Mouse (Mus musculus) Muller cell, postnatal 12 days (primary cell): ENCODE measurements around the gene Fdps.
"Not testable (repeated sequence)": the region's sequence is repeated elsewhere in the genome, so short reads cannot be mapped to it uniquely, and the experiment has no call there.

Experiments
- DNase-seq: peaks from one replicate; pipeline ENCODE4 v3.0.0-alpha.2; 2015; ENCODE audit errors: inconsistent ontology term

Gene Fdps

GRCm38 (mm10) chr3:89102495-89103290 lies 934 bp upstream of the Fdps start:
- no peak for DNase-seq

DNA sequence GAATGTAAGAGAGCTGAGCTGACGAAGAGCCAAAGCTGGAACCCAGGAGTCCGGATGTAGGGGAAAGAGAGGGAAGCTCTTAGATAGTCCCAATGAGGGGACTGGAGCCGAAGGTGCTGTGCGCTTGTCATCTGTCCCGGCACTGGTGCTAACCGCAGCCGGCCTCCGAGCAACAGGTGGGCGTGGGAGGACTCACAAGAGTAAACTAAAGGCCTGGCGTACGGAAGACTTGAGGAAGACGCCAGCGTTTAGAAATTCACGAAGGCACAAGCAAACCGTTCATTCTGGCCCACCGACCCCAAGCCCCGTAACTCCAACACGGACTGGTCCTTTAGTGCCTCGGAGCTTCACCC lies 324 bp downstream of the Fdps start:
- DNase-seq: no peak

DNA sequence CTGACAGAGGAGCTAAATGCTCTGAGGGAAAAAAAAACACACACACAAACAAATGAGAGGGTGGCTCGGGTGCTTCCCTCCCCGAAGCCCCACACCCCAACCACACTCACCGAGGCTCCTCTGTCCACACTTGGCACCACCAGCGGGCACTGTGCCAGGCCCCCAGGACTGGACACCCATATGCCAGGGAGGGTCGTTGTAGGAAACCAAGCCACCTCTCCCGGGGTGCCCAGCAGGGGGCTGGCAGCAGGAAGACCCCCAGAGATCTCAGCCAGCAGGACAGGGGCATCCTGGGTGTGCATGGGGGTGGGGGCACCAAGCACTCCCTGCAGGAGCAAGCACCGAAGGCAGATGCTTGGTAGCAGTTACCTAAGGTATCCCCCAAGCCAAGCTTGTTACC lies 948 bp downstream of the Fdps start, which contains the start of gene Gm43738:
Gm43738 (minus strand) TSS at position 289 of the 400 bp plus-strand sequence.
- DNase-seq: no peak

GRCm38 (mm10) chr3:89094021-89094420 lies 7.7 kb downstream of the Fdps start:
- no peak for DNase-seq

DNA sequence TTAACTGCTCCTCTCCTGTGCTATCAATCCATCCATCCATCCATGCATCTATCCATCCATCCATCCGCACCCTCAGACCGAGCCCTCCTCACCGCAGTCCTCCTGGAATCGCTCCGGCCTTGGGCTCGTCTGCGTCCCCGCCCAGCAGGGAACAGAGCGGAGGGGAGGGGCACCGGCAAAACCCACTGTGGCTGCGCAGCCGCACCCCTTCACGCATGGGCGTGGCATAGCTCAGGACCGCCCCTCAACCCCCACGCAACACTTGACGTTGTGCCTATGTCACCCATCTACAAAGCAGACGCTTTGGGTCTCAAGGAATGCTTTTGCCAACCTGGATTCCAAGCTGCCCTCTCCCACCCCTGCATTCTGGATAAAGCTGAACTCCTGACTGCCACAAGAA lies 8.6 kb downstream of the Fdps start, which contains the start of gene Rusc1:
Rusc1 (minus strand) TSS at position 137 of the 400 bp plus-strand sequence.
- peak; percentile 86 for DNase-seq

- no peak for DNase-seq
These were observed 9.2 kb downstream of the Fdps start for GRCm38 (mm10) chr3:89092509-89093090.

DNA sequence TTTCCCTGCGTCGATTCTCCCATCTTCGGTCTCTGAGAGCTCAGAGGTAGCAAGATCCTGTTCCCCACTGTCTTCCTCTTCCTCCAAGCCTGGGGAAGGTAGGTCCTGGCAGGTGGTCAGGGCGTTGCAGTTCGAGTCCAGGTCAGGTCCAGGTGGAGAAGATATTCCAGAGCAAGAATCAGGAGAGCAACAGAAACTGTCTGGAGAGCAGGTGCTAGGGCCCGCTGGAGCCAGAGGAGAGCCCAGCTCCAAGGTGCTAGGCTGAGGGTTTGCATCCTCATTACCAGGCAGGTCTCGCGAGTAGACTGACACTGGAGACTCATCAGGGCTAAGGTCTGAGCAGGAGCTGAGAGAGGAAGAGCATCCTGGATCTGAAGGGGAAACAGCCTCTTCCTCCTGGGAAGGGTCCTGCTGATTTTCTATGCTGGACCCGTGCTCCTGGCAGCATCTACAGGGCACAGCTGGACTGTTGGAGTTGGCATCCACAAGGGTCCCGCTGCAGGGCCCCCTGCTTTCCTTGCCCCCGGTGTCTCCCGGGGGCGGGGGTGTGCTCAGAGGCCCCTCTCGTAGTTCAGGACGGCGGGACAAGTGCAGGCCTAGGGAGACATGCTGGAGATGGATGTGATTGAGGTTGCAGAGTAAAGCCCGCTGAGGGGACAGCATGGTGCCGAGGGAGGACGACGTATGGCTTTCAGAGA lies 9.8 kb downstream of the Fdps start:
- no peak for DNase-seq

DNA sequence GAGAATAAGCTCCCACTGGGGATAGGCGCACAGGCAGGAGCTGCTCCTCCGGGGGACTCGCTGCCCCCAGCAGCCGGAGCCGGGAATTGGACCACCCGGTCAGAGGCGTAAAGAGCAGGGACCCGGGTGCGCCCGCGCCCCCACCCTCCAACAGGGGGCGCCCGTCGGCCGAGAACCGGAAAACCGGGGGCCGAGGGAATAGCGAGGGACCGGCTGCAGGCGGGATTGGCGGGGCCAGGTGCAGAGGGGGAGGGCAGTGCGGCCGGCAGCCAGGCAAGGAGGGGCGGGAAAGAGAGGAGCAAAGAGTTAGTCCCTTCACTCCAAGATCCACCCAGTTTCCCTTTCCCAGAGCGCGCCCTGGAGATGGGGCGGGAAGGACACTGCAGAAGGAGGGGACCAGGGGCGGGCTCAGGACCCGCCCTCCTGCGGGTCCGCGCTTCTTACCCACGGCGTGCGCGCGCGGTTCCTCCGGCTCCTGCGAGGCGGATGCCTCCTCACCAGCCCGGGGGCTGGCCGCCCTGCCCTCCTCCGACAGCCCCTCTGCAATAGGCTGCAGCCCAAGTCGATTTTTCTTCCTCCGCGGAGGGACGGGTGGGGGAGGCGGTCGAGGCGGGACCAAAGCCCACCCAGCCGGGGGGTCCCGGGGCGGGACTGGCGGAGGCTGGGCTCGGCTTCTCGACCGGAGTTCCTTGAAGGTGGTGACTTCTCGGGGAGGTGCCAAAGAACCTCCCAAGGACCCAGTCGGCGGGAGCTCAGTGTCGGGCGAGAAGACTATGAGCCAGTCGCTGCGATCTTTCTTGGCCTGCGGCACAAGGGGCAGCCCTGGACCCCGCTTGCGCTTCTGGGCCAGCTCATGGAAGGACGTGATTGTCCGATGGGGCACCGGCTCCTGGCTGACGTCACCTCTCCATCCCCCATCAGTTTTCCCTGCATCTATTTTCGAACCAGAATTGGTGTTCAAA lies 10.8 kb downstream of the Fdps start:
- peak; percentile 91 for DNase-seq

- peak; percentile 89 for DNase-seq
These were observed 11.7 kb downstream of the Fdps start for GRCm38 (mm10) chr3:89089882-89090591.

DNA sequence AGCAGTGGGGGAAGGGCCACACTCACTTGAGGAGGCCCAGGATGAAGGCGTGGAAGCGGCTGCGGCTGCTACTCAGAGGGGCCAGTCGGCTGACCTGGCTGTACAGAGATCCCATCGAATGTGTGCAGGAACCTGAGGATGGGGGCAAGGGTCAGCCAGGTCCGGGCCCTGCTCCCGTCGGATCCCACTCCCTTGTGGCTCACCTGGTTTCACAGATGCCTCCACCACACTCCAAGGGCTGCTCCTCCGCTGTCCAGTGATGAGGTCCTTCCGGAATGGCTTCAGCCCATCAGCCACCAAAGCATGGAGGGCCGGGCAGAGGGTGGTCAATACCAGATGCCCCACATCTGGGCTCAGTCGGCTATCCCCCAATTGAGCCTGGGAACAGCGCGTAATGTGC lies 12.8 kb downstream of the Fdps start:
- no peak for DNase-seq

DNA sequence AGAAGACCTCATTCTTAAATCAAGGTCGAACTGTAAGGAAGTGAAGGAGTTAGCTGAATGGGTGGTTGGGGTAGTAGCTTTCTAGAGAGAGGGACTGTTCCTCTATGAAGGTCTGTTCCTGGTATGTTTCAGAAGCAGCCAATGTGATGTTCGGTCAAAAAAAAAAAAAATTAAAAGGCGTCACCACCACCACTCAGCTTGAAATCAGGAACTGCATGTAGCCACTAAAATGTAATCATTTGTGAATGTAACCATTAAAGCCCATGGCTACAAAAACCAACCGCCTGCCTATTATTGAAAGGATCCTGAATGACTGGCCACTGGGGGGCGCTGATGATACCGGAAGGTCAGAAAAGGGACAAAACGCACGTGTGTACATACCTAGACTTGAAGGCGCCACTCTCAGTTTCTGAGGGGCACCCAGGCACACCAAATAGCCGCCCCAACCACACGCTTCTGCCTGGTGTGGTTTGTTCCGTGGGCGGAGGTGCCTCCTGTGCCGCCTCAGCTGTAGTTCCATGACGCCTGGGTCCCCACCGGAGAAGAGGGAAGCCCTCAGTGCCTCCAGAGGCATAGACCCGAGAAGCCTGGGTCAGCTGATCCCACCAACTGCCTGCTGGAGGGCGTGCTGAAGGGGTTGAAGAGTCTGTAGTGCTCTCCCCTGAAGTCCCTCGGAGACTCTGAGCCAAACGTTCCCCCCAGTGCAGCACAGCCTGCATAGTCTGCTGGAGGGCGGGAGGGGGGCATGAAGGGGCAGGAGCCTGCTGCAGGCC lies 14.2 kb downstream of the Fdps start:
- peak; percentile 51 for DNase-seq

GRCm38 (mm10) chr3:89084654-89085190 lies 17.0 kb downstream of the Fdps start:
- DNase-seq: no peak

DNA sequence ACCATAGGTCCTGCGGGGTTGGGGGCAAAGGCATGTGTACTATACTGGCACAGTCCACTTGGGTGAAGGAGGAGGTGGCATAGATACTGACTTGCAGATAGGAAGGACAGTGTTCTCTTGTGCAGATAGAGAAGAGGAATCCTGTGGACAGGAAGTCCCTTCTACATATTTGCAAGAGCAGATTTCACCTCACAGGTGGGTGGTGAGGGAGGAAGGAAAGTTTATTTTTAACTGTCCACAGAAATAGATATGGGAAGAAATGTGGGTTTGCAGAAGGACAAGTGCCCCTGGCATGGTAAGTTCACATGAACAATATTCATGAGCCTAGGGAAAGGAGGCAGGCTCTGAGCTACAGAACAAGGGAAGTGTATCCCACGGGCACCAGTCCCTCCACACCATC lies 17.6 kb downstream of the Fdps start:
- DNase-seq: no peak

DNA sequence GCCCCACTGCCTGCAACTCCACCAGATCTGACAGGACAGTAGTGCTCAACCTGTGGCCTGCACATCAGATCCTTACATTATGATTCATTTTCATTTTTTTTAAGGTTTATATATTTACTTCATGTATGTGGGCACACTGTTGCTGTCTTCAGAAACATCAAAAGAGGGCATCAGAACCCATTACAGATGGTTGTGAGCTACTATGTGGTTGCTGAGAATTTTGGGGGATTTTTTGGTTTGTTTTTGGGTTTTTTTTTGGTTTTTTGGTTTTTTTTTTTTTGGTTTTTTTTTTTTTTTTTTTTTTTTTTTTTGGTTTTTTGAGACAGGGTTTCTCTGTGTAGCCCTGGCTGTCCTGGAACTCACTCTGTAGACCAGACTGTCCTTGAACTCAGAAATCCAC lies 19.5 kb downstream of the Fdps start:
- not testable (repeated sequence) for DNase-seq

DNA sequence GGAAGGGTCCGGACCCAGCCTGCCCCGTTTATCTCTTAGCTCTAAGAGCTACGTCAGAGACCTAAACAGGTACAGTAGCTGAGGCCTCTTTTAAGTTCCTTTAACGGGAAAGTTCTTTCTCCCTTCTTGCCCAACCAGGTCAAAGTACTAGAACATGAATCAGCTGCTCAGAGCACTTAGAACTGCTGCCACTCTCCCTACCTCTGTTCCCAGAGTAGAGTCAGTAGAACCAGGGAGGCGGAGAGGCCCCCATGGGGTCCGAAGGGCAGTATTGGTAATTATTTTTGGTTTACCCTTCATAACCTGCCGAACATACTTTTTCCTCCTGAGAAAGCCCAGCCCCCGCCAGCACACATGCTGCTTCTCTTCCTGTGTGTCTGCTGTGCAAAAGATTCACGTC lies 24.4 kb downstream of the Fdps start:
- DNase-seq: no peak

- no peak for DNase-seq
These were observed 34.5 kb downstream of the Fdps start for GRCm38 (mm10) chr3:89067265-89067664.

GRCm38 (mm10) chr3:89061696-89062095 lies 40.1 kb downstream of the Fdps start:
- DNase-seq: peak; percentile 89

DNA sequence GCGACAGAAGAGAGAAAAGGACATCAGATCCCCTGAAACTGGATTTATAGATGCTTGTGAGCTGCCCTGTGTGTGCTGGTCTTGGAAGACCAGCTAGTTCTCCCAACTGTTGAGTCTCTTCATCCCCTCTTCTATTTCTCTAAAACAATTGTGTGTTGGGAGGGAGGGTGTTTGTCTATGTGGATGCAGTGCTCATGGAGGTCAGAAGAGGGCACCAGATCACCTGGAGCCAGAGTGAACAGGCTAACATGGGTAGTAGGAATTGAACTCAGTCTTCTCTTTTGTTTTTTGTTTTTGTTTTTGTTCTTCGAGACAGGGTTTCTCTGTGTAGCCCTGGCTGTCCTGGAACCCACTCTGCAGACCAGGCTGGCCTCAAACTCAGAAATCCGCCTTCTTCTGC lies 43.0 kb downstream of the Fdps start:
- peak; percentile 7 for DNase-seq

DNA sequence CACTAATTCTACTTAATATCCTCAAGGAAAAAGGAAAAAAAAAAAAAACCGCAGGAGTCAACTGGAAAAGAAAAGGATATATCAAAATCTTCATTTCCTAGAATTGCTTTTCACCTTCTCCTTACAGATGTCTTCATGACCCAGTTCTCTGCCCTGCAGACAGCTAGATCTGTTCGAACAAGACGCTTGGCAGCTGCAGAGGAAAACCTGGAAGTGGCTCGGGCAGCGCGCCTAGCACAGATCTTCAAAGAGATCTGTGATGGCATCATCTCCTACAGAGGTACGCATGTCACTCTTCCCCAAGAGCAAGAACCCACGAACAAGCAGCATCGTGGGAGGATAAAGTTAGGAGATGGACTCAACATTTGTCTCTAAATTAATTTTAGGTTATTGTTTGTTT lies 43.4 kb downstream of the Fdps start:
- DNase-seq: no peak
